Mouse (Mus musculus) gastrocnemius, adult 8-10 months (tissue): ENCODE data around the gene Krt23. TPM values are rescaled to one million over a fixed set of nuclear protein-coding genes. Genes with fewer than 3 reads are reported as not detected.
A peak's percentile ranks its signal among the peaks of the same experiment; 100 is the strongest.

Experiments
- DNase-seq, 2 experiments: peaks; one replicate each; pipeline ENCODE4 v3.0.0; 2022; ENCODE audit warnings: low spot score in 2 of 2
- total RNA-seq, 4 experiments: library from RNA; stranded (reverse); gene quantifications; 2 replicates each; pipeline ENCODE4 v1.2.4; 2022

Gene Krt23
- total RNA-seq: not detected

GRCm38 (mm10) chr11:99492733-99493573 lies at the start of gene Krt23:
TSS of gene Krt23 (minus strand) at chr11:99493137.
- DNase-seq: no peak

- DNase-seq: no peak
Observed at GRCm38 (mm10) chr11:99539721-99540120, 46.8 kb upstream of the Krt23 start.

GRCm38 (mm10) chr11:99521288-99521860 lies 28.4 kb upstream of the Krt23 start, which contains the start of gene Krt39:
TSS of gene Krt39 (minus strand) at chr11:99521338.
- no peak for DNase-seq

GRCm38 (mm10) chr11:99514098-99514497 lies 21.2 kb upstream of the Krt23 start:
- no peak for DNase-seq

- no peak for DNase-seq
Observed at GRCm38 (mm10) chr11:99500095-99500805, 7.3 kb upstream of the Krt23 start.

GRCm38 (mm10) chr11:99496460-99496859 lies 3.5 kb upstream of the Krt23 start:
- no peak for DNase-seq

- no peak for DNase-seq
Observed at GRCm38 (mm10) chr11:99494741-99495140, 1.8 kb upstream of the Krt23 start.

GRCm38 (mm10) chr11:99493574-99493850 lies 575 bp upstream of the Krt23 start:
- DNase-seq: no peak

- DNase-seq: no peak
Observed at GRCm38 (mm10) chr11:99491040-99491439, 1.9 kb downstream of the Krt23 start.

- DNase-seq: no peak
Observed at GRCm38 (mm10) chr11:99490624-99491023, 2.3 kb downstream of the Krt23 start.

- DNase-seq: no peak
Observed at GRCm38 (mm10) chr11:99489233-99489632, 3.7 kb downstream of the Krt23 start.

GRCm38 (mm10) chr11:99474981-99475380 lies 18.0 kb downstream of the Krt23 start:
- no peak for DNase-seq

GRCm38 (mm10) chr11:99473433-99473832 lies 19.5 kb downstream of the Krt23 start:
- DNase-seq: no peak

- DNase-seq: no peak
Observed at GRCm38 (mm10) chr11:99472405-99472804, 20.5 kb downstream of the Krt23 start.

GRCm38 (mm10) chr11:99471946-99472345 lies 21.0 kb downstream of the Krt23 start:
- no peak for DNase-seq

GRCm38 (mm10) chr11:99469228-99469627 lies 23.7 kb downstream of the Krt23 start:
- no peak for DNase-seq

GRCm38 (mm10) chr11:99468566-99468965 lies 24.4 kb downstream of the Krt23 start:
- DNase-seq: no peak

GRCm38 (mm10) chr11:99466316-99466715 lies 26.6 kb downstream of the Krt23 start:
- DNase-seq: no peak

- peak; percentile 14 to 19 for DNase-seq
Observed at GRCm38 (mm10) chr11:99464836-99465235, 28.1 kb downstream of the Krt23 start.

- DNase-seq: peak in 1 of 2 experiments; percentile 6
Observed at GRCm38 (mm10) chr11:99463155-99463554, 29.8 kb downstream of the Krt23 start.

- no peak for DNase-seq
Observed at GRCm38 (mm10) chr11:99461736-99462135, 31.2 kb downstream of the Krt23 start.

- no peak for DNase-seq
Observed at GRCm38 (mm10) chr11:99458887-99459286, 34.0 kb downstream of the Krt23 start.
